Mouse (Mus musculus) kidney, postnatal 36 days (tissue): ENCODE results near the gene Wdr41.
A peak's percentile ranks its signal among the peaks of the same experiment; 100 is the strongest.

Experiments used
- DNase-seq, 2 experiments: peaks; one replicate each; pipeline ENCODE4 v3.0.0; 2021 to 2022; ENCODE audit warnings: mixed read lengths in 2 of 2

Gene Wdr41

DNA sequence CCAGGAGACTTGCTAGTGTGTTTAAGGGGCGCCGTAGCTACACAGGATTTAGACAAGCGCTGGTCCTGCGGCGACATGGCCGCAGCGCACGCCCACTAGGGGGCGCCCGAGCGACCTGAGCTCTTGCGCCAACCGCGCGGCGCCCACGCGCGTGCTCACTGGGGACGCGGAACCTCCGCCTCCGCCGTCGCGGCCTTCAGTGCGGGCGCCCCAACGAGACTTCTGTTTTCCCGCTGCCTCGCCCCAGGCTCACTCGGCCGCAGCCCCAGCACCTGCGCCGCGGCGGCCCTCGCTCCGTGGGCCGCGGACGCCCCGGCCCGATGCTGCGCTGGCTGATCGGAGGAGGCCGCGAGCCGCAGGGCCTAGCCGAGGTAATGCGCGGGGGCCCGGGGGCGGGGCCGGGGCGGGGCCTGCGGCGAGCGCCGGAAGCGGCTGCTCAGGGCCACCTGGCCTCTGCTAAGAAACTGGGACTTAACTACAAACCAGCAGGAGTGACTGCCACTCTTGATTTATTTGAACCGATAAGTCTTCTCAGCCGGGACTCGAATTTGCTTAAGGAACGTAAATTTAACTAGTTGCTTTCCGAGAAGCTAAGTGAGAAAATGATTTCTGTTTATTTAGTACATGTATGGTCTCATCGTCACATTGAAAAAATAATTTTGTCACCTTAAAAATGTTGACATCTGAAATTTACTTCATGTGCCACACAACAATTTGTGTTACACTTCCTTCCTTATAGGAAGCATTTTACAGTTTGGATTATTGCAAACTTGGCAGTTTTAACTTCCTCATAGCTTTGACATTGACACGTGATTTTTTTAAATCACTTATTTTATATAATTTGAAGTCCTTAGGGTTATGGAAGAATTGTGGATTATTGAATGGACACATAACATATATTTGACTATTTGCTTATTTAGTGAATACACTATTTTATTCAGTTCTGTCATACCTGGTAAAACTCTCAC is at the start of gene Wdr41:
TSS of gene Wdr41 (plus strand) at position 126 of the 968 bp plus-strand sequence.
- peak; percentile 94 to 97 for DNase-seq

DNA sequence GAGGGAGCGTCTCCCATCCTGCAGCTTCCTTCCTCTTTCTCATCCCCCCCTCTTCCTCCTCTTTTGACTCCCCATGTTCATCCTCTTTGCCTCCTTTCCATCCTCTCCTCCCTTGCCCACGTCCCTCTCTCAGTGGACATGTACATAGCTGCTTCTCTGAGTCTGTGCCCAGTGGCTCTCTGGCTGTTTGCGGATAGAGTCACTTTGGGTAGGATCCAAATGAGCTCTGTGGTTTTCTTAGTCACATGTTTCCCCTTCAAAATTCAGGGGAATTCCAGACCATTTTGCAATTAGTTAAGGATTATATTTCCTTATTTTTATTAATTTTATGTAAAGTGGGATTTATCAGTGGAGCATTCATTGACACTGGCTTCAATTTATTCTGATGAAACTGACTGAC is 48.1 kb upstream of the Wdr41 start:
- DNase-seq: no peak

DNA sequence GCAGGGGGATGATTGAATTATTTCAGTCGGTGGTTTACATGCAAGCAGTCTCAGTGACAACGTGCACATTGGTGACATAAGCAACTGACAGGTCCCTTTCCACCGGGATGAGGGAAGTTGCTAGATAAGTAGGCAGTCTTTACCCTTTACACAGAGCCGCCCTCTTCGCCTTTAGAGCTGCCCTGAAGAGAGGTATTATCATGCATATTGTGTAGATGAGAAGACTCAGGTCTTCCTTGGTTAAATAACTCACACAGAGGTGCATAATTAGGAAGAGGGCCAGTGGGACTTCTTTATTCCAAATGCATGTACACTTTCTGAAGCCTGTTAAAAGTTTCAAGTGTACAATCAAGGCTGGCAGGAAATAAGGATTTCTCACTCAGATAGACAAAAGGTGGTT is 37.7 kb upstream of the Wdr41 start:
- no peak for DNase-seq

DNA sequence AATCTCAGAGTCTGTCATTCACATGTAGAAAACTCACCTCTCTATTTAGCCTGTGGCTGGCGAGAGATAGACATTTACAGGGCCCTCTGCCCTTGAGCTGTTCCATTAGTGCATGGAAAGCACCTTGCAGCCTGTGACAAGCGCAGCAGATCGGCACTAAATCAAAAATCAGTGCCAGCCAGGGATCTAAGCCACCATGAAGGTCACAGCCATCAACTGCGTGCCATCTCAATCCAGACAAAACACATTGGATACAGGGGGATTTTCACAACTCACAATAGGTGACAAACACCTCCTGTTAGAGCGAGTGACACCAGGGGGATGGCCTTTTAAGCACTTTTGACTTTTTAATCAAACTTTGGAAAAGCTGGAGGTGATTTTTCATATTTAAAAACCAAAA is 36.0 kb upstream of the Wdr41 start:
- DNase-seq: no peak

DNA sequence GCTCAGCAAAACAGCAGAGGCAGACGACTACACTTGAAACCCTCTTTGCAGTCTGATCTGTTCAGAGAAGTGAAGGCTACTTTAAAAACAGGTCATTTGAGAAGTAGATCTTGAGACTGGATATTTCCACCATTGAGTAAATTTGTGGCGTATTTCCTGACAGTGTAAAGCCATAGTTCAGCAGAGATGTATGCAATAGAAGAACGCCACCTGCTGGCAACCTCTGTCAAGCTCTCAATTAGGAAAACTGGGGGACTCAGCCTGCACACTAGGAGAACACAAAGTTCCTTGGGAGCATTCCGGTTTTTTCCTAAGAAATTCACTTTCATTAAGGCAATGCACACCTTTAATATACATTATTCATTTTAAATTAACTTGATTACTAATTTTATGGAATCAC is 34.9 kb upstream of the Wdr41 start:
- DNase-seq: peak; percentile 62 to 84

DNA sequence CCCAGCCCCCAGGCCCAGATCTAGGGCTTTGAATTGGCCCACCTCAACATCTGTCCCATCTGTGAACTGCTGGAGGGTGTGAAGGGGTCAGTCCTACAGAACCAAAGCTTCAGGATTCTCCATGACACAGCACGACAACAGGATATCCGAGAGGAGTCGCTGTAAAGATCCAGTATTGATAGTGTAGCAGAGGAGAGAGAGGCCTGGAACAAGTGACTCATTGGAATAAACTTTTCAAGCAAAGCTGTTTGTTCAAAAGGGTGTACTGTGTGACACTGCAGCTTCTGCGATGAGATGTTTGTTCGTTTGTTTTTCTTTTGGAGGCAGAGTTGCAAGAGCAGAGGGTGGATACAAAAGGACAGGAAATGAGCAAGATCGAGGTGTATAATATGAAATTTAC is 20.2 kb upstream of the Wdr41 start:
- no peak for DNase-seq

DNA sequence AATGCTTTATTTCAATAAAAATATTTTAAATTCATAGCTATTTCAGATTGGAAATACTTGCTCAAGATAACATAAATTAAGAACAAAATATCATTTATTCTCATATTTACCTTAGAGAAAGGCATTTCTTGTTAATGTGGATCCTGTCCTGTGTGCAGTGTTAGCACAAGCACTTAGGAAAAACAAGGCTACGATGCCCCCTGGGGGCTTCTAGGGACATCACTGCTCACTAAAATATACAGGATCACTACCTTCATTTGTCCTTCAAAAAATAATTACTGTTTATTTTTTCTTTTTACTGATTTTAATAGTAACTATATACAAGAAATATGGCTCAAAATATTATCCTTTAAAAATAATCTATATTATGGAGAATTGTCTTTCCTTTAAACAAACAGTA is 18.2 kb upstream of the Wdr41 start:
- peak in 1 of 2 experiments; percentile 14 for DNase-seq

DNA sequence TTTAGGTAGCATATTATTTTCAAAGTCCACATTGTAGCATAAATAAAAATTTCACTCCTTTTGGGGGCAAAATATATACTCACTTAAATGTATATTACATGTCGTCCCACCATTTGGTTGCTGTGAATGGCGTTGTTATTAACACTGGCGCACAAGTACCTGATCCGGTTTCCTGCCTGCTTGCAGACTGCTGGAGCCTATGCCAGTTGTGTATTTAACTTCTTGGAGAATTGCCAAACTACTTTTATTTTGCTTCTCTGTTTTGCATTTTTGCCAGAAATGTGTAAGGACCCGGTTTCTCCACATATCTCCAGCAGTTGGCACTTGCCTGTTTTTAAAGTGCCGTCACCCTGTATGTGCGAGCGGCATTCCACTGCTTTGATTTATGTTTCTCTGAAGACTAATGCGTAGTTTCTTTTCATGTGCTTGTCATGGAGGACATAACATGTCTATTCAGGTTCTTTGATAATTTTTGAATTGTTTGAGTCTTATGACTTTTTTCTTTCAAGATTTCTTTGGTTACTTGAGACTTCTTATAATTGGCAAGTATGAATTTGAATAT is 6.1 kb upstream of the Wdr41 start:
- DNase-seq: no peak

DNA sequence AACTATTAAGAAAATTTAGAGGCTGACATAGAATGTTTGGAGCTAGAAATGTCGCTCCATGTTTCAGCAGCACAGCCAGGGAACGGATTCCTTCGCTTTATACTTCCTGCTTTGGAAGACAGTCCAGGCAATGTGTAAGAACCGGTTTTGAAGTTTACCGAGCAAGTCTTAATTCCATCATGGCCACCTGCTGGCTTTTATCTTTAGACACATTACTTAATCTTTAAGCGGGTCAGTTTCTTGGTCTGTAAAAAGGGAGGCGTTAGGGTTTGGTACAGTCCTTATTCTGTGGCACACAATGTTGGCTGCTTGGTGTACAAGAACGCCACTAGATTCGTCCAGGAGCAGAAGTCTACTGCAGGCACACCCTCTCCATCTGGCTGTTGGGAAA is 321 bp upstream of the Wdr41 start:
- DNase-seq: no peak

DNA sequence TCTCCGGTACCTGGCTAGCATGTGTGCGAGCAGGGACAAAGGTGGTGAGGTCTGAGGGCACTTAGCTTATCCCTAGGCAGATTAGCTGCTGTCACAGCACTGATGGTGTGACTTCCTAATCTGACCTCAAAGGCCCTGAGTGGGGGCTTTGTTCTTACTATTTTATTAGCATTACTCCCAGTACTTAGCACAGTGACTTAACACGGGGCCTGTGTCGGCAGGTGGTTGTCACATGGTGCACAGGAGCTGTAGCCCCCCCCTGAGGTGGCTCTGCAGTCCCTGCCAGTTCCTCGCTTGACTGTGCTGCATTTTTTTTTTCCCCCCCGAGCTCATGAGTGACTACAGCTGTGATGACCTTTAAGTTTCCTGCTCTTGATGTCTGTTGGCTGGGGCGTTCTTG is 2.9 kb downstream of the Wdr41 start:
- no peak for DNase-seq

DNA sequence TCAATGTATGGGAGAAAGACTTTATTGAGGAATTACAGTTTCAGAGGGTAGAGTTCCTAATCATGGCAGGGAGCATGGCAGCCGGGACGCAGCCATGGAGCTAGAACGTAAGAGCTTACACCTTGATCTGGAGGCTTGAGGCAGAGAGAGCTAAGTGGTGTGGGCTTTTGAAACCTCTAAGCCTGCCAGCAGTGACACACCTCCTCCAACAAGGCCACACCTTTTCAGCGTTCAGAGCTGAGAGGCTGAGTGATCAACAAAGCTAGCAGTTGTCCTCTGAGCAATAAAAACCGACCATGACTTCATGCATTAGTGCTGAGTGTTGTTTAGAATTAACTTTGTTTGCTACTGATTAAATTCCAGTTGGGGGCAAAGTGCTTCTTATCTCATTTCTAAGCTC is 14.4 kb downstream of the Wdr41 start:
- peak; percentile 52 to 60 for DNase-seq

DNA sequence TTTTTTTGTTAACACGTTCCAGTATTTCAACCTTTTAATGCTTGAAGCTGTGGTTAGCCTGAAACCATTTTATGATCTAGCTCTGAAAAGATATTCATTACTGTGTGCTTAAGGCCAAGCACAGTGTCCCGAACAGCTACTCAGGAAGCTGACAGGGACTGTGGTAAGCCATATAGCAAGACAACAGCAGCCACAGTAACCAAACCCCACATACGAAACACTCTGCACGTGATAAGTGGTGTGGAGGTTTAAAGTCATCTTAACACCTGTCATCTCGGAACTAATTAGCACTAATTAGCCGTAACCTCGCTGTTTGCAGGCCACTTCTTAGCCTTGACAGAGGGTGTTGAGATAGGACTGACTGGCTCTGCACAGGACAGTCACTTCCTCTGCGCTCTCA is 31.1 kb downstream of the Wdr41 start:
- DNase-seq: no peak

DNA sequence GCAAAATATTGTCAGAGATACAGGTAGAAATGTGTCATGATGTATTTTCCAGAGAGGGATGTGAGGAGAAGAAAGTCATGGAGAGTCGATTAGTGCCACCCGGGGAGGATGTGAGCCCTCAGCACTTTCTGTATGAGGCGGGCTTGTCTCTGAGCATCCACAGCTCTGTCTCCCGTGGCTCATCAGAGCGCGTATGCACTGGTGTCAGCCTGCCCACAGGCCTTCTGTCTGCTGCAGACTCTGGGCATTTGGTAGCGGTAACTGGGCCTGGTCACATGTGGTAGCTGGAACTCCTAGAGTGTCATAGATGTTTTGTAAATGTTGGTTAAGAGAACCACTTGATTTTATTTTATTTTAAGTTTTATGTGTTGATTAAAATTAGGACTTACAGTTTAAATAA is 33.1 kb downstream of the Wdr41 start:
- DNase-seq: no peak

DNA sequence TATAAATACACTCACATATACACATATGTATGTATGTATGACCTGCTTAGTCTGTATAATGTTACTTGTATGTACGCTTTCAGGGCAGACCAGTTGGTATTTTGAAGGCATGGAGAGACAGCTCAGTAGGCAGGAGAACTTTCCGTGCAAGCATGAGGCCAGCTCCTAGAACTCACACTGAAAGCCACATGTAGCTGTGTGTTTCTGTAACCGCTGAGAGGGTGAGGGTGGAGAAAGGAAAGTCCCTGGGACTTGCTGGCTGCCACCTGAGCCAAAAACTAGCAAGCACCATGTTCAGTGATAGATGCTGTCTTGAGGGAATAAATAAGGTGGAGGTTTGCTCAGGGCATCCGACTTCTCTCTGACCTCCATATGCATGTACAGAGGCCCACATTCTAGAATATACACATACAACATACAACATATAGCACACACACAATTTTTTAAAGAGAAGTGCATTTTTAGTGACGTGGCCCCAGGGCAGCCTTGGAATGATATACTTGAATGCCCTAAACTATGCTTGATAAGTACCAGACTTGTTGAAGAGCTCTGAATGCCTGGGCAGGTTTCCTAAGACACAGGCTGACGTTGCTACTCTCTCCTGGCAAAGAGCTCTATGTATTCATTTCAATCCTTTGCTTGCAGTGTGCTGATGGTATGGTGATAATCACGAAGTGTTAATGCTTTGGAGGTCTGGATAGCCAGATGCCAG is 35.6 kb downstream of the Wdr41 start:
- DNase-seq: no peak

DNA sequence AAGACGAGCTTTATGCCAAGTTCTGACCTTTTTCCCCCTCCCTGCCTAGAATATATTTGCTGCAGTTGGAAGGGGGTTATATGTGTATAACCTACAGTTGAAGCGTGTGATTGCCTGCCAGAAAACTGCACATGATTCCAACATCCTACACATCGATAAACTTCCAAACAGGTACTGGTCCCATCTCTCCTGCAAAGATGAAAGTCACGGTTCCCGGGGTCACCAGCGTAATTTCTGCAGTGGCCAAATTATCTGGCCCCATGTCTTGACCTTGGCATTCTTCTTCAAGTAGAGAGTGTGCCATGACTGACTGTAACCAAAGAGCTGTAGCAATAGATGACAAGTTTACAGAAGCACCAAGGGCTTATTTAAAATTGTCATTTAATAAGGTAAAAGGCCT is 41.1 kb downstream of the Wdr41 start:
- no peak for DNase-seq

DNA sequence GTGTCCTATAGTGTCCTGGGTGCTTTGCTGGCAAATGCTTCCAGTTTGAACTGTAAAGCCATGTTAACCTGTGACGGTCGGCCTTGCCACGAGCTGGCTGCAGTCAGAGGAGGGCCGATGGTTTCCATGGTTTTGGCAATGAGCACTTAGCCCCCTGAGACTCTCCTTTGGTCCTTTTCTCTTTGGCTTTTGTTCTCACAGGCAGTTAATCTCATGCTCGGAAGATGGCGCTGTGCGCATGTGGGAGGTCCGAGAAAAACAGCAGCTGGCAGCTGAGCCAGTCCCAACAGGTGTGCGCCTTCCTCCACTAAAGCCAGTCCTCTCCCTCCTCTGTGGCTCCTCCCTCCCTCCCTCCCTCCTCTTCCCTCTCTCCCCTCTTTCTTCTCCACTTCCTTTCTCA is 41.8 kb downstream of the Wdr41 start:
- peak; percentile 60 to 81 for DNase-seq

DNA sequence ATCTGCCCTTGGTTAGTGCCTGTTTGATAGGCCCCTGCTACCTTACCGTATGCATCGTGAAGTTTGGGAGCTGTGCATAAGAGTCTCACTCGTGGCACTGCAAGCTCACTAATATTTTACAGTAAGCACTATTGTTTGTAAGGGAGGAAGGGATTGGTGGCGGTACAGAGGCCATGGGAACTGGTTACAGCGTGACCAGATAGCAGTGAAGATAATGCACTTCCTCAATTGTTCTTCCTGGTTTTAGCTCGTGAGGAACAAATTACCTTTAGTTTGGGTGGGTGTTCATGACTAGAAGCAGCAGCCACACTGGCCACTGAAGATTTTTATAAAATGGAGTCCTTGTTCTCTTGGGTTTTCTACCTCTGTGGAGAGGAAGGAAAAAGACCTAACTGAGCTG is 43.2 kb downstream of the Wdr41 start:
- no peak for DNase-seq

DNA sequence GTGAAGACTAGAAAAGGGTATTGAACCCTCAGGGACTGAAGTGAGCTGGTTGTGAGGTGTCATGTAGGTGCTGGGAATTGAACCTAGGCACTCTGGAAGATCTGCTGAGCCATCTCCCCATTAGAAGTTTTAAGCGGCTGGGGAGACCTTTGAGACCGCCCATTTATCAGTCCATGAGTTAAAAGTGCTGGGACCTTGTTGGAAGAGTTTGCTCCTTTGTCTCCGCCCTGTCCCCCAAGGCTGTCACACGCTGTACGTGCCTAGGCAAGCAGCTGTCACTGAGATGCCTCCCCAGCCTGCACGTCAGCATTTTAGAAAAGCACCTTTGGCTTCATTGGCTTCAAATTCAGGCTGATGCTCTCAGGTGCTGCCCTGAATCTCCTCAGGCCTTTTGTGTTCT is 44.1 kb downstream of the Wdr41 start:
- no peak for DNase-seq

DNA sequence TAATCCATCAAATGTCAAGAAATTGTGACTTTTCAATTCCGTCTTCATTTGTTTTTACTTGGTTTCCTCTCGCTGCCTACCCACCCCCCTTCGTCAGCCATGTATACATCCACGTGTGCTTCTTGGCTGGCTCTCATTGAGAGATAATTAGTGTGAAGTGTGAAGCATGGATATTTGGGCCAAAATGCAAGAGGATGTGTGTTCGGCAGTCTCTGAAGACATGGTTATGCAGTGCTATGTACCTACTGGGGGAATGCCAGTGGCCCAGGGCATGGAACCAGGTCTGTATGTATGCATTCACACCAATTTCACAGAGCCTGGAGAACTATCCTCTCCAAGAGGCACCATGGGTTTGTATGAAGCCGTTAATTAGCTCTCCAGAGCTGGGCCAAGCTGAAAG is 54.7 kb downstream of the Wdr41 start:
- DNase-seq: no peak

DNA sequence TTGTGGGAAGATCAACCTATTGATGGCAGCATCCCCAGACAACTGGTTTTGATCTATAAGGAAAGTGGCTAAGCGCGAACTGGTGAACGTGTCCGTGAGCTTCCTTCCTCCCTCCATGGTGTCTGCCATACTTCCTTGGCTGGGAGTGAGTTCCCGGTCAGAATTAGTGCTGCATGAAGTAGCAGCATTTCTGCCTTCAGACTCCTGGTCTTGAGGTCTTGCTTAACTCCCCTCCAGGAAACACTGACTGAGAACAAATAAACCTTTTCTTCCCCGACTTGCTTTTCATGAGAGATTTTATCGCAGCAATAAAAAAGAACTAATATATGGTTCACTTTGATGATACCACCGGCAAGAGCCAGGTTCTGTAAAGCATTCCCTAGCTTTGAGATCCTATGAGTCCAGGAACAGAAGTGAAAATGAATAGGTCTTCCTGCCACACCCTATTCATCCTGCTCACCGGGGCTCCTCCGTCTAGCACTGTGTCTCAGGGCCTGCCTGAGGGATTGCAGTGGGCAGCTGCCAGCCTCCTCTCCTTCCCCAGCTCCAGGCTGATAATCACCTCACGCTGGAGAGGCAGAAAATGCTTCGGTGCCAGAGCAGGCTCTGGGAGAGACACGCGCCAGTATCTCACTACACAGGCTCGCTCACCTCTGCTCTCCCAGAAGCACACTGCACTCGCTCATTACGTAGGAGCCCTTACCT is 56.1 kb downstream of the Wdr41 start:
- DNase-seq: no peak

DNA sequence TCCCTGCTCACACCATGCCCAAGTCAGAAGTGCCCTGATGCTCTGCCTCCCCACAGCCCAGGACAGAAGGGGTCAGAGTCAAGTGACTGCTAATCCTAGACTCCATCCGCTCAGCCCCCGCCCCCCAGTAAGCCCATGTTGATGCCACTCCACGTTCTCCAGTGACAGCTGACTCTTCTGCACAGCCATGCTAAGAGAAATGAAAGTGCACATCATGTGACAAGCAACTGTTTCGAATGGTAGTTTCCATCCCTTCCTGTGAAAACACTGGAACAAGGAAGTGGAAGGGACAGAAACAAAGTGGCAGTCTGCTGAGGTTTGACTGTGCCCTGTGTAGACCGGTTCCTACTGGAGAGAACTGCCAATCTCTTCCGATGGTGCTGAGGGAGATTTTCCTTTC is 56.8 kb downstream of the Wdr41 start:
- DNase-seq: peak in 1 of 2 experiments; percentile 21

DNA sequence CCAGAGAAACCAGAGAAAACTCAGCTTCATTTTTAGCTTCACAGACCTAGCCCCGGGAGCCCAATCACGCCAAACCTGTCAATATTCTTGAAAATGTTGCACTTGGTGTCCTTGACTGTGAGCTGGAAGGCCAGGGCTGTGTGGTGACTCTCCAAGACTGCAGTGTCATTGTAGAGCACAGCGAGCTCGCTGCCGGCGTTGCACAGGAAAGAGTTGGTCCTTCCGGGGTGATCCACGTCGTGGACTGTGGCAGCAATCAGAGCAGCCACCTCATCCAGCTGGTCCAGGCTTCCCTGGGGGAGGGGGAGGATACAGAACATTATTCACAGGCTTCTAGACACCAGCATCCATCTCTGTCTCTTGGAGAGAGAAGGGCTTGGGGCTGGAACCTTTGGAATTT is 58.0 kb downstream of the Wdr41 start:
- DNase-seq: no peak

DNA sequence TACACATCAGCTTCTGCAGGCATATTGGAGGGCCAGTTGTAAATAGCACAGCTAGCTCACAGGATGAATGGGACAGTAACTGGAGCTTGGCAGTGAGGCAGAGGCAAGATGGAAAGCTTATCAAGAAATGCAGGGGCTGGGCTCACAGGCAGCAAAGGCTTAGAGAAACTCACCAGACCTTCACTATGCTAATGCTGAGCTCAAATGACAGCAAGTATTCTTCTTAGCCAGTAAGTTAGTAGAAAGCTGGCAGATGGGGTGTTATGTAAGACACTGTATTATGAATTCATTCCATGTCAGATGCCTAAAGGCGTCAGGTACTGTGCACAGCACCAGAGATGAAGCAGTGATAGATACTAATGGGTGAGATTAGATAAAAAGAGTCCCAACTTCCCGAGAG is 58.6 kb downstream of the Wdr41 start:
- DNase-seq: no peak
